Mouse (Mus musculus) myocyte (in vitro differentiated cells): ENCODE data around the gene Ccs.

ENCODE experiments used
- MAX ChIP-seq: IDR thresholded peaks from one replicate; pipeline ENCODE4 v1.6.1; 2011; ENCODE audit warnings: low read depth, mild to moderate bottlenecking, control low read depth
- USF1 ChIP-seq: IDR thresholded peaks from one replicate; pipeline ENCODE4 v1.6.1; 2011; ENCODE audit warnings: low read depth, mild to moderate bottlenecking, control low read depth, moderate library complexity

GRCm38 (mm10) chr19:4793281-4793830, 45.8 kb downstream of the Ccs start:
- TF ChIP-seq MAX (no peak), USF1 (no peak)
